Mouse (Mus musculus) intestine, postnatal 0 days (tissue): ENCODE results near the gene Papss2. TPM values are rescaled to one million over a fixed set of nuclear protein-coding genes. Genes with fewer than 3 reads are reported as not detected.

Experiments used
- ATAC-seq: fragments of 200-750 bp; cut with Nextera tagmentation; 2 replicates; pipeline ENCODE4 v1.8.0; 2017; ENCODE audit warnings: mild to moderate bottlenecking, moderate TSS enrichment, moderate library complexity
- H3K27ac ChIP-seq: fragments of 300-500 bp; sonication (generic); 2 replicates; pipeline ENCODE4 v1.5.1; 2014; ENCODE audit warnings: mild to moderate bottlenecking, low read depth, low read length, moderate library complexity
- H3K27me3 ChIP-seq: fragments of 300-500 bp; sonication (generic); replicated peaks from 2 replicates; pipeline ENCODE4 v1.6.1; 2014; ENCODE audit warnings: low read length, mixed read lengths; ENCODE audit not compliant: control insufficient read depth, insufficient read depth
- H3K36me3 ChIP-seq: fragments of 300-500 bp; sonication (generic); 2 replicates; pipeline ENCODE4 v1.6.1; 2014; ENCODE audit warnings: mild to moderate bottlenecking, moderate library complexity; ENCODE audit not compliant: control insufficient read depth, insufficient read depth
- H3K4me1 ChIP-seq: fragments of 300-500 bp; sonication (generic); replicated peaks from 2 replicates; pipeline ENCODE4 v1.6.1; 2014; ENCODE audit warnings: antibody characterized with exemption, low read length, mixed read lengths; ENCODE audit not compliant: control insufficient read depth, insufficient read depth
- H3K4me2 ChIP-seq: fragments of 300-500 bp; sonication (generic); replicated peaks from 2 replicates; pipeline ENCODE4 v1.6.1; 2014; ENCODE audit warnings: low read depth, mild to moderate bottlenecking, moderate library complexity
- H3K4me3 ChIP-seq: fragments of 300-500 bp; sonication (generic); 2 replicates; pipeline ENCODE4 v1.5.1; 2014; ENCODE audit warnings: low read depth, low read length
- H3K9ac ChIP-seq: fragments of 300-500 bp; sonication (generic); 2 replicates; pipeline ENCODE4 v1.6.1; 2014; ENCODE audit warnings: mild to moderate bottlenecking, low read depth, low read length
- H3K9me3 ChIP-seq: fragments of 300-500 bp; sonication (generic); 2 replicates; pipeline ENCODE4 v1.6.1; 2016; ENCODE audit warnings: mixed run types; ENCODE audit not compliant: control insufficient read depth
- CTCF ChIP-seq: sonication (generic); IDR thresholded peaks from 2 replicates; pipeline ENCODE4 v1.5.1; 2016; ENCODE audit warnings: low read depth, mild to moderate bottlenecking, control low read depth, antibody characterized with exemption, moderate library complexity
- WGBS: fragments of 180-500 bp; shearing (Covaris S2); extraction: QIAGEN DNeasy Blood & Tissue Kit; methylation state at CpG from one replicate; pipeline ENCODE4 v1.1.7; 2014; 5-methylcytosine and 5-hydroxymethylcytosine counted together
- polyA plus RNA-seq: library from polyadenylated mRNA; unstranded; fragments of >200 nt; fragmentation: Nextera tagmentation; extraction: Ambion mirVana; gene quantifications from 2 replicates; pipeline ENCODE4 v1.2.1, GENCODE M21; 2015

The Papss2 gene
- polyA plus RNA-seq, 1 experiment from 2014 or later = 34.7 TPM

GRCm38 (mm10) chr19:32553310-32553709 is 42.3 kb upstream of the Papss2 start:
- 75% methylated on average over 3 of the region's 3 CpGs for WGBS
- TF ChIP-seq CTCF = no peak
- H3K36me3 ChIP-seq = no peaks in the 10 kb centered on the region
- no peaks in the 10 kb centered on the region for H3K9me3 ChIP-seq
- no peak for ATAC-seq
- H3K9ac ChIP-seq = no peak overlapping the region
- H3K4me2 ChIP-seq = no peak overlapping the region
- no peaks in the 10 kb centered on the region for H3K27me3 ChIP-seq
- no peaks in the 10 kb centered on the region for H3K4me1 ChIP-seq
- no peak overlapping the region for H3K27ac ChIP-seq
- no peak overlapping the region for H3K4me3 ChIP-seq

DNA sequence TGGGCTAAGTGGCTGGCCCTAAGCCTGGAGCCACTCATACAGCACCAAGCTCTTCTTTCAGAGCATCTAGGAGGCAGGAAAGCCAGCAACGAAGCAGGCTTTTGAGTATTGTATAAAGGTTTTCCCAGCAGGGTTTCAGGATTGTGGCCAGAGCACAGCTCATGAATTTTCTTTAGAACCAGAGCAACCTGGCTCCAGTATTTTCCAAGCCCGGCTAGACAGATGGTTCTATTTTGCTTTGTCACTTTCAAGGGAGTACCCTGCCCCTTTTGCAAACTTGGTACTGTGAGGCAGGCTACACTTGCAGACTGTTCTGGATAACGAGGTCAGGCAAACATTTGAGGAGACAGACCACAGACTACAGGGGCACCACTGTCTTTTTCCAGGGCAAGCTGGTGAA is 40.3 kb upstream of the Papss2 start:
- no peaks in the 10 kb centered on the region for H3K36me3 ChIP-seq

GRCm38 (mm10) chr19:32567025-32567424 is 28.6 kb upstream of the Papss2 start:
- no peak for ATAC-seq
- H3K4me2 ChIP-seq = no peak overlapping the region
- H3K9ac ChIP-seq = no peak overlapping the region

More for the DNA sequence above, 40.3 kb upstream of the Papss2 start:
- H3K4me2 ChIP-seq = no peak overlapping the region
- no peaks in the 10 kb centered on the region for H3K27me3 ChIP-seq
- no peak for ATAC-seq
- H3K9me3 ChIP-seq = no peaks in the 10 kb centered on the region
- TF ChIP-seq CTCF = no peak
- H3K27ac ChIP-seq = no peak overlapping the region
- WGBS = 38% methylated on average over 3 of the region's 3 CpGs
- no peaks in the 10 kb centered on the region for H3K4me1 ChIP-seq
- no peak overlapping the region for H3K4me3 ChIP-seq
- H3K9ac ChIP-seq = no peak overlapping the region

GRCm38 (mm10) chr19:32567447-32567846 is 28.1 kb upstream of the Papss2 start:
- Histone ChIP-seq H3K4me2 (no peak overlapping the region), H3K27ac (no peak overlapping the region), H3K9ac (no peak overlapping the region), H3K9me3 (no peaks in the 10 kb centered on the region), H3K4me3 (no peak overlapping the region), H3K36me3 (no peaks in the 10 kb centered on the region), H3K27me3 (no peaks in the 10 kb centered on the region), H3K4me1 (no peaks in the 10 kb centered on the region; the same call in 1 of the 2 replicates)
- TF ChIP-seq CTCF = no peak
- 76% methylated on average over 5 of the region's 5 CpGs for WGBS
- no peak for ATAC-seq

More at GRCm38 (mm10) chr19:32567025-32567424, 28.6 kb upstream of the Papss2 start:
- no peak overlapping the region for H3K4me3 ChIP-seq
- 48% methylated on average over 8 of the region's 8 CpGs for WGBS
- H3K4me1 ChIP-seq = no peaks in the 10 kb centered on the region; the same call in 1 of the 2 replicates
- H3K9me3 ChIP-seq = no peaks in the 10 kb centered on the region
- no peak for TF ChIP-seq CTCF
- H3K36me3 ChIP-seq = no peaks in the 10 kb centered on the region
- H3K27me3 ChIP-seq = no peaks in the 10 kb centered on the region
- H3K27ac ChIP-seq = no peak overlapping the region

DNA sequence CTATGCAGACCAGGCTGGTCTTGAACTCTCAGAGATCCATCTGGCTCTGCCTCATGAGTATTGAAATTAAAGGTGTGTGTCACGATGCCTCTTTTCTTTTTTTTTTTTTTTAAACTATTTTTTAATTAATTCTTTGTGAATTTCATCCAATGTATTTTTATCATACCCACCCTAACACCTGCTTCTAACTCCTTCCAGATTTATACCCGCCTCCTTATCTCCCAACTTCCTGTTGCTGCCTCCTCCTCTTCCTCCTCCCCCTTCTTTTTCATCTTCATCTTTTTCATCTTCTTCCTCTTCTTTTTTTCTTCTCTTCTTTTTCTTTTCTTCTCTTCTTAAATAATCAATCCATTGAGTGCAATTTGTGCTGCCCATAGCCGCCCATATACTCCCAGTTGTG is 27.1 kb upstream of the Papss2 start:
- TF ChIP-seq CTCF = no peak
- no peaks in the 10 kb centered on the region for H3K27me3 ChIP-seq

DNA sequence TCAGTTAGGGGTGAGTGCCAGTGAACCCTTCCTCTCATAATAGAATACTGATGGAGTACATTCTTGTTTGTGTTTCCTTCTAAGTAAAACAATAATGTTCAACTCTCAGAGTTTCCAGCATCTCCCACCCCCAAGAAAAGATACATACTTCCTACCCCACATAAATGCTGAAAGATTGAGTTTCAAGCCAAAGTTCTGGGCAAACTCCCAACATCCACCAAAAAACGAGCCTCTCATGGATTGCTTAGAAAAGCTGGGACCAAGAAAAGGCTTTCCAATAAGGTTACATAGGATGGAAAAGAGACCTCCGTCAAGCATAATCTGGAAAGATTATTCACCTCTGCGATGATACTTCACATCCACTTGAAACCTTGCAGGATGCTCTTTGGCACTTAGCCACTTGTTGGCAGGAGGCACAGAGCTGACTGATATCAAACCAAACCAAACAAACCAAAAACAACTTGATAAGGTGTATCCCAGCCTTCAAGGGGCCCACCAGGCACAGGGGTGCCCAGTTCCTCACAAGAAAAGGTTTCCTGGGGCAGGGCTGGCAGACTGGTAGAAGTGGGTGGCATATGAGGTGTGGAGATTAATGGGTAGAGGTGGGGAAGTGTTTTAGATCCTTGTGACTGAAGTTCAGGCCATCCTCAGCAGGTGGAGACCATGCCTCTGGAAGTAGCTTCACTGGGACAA is 26.5 kb upstream of the Papss2 start:
- H3K27me3 ChIP-seq = no peaks in the 10 kb centered on the region
- 81% methylated on average over 3 of the region's 3 CpGs for WGBS
- H3K9ac ChIP-seq = no peak overlapping the region
- no peak for ATAC-seq
- no peaks in the 10 kb centered on the region for H3K9me3 ChIP-seq
- H3K27ac ChIP-seq = no peak overlapping the region
- H3K4me2 ChIP-seq = no peak overlapping the region
- no peaks in the 10 kb centered on the region for H3K36me3 ChIP-seq
- H3K4me3 ChIP-seq = no peak overlapping the region
- no peak for TF ChIP-seq CTCF
- no peaks in the 10 kb centered on the region; the same call in 1 of the 2 replicates for H3K4me1 ChIP-seq

More for the DNA sequence above, 27.1 kb upstream of the Papss2 start:
- H3K27ac ChIP-seq = no peak overlapping the region
- H3K36me3 ChIP-seq = no peaks in the 10 kb centered on the region
- no peaks in the 10 kb centered on the region; the same call in 1 of the 2 replicates for H3K4me1 ChIP-seq
- WGBS = 95% methylated on average over 3 of the region's 3 CpGs
- no peak overlapping the region for H3K9ac ChIP-seq
- no peak overlapping the region for H3K4me3 ChIP-seq
- no peak for ATAC-seq
- H3K4me2 ChIP-seq = no peak overlapping the region
- no peaks in the 10 kb centered on the region for H3K9me3 ChIP-seq

DNA sequence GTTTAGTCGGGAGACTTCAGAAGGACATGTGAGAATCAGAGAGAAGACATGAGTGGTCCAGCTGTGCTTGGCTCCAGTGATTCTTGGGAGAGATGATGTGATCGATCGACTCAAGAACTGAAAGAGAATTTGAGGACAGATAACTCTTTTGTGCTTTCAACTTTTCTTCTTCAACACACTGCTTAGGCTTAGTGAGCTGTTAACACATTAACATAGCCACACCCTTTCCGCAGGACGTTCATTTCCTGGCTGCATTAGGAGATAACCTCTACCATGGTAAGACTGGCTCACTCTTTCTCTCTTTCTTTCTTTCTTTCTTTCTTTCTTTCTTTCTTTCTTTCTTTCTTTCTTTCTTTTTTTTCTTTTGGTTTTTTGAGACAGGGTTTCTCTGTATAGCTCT is 25.9 kb upstream of the Papss2 start:
- ATAC-seq = no peak
- Histone ChIP-seq H3K4me1 (no peaks in the 10 kb centered on the region; the same call in 1 of the 2 replicates), H3K27ac (no peak overlapping the region), H3K9me3 (no peaks in the 10 kb centered on the region), H3K4me2 (no peak overlapping the region), H3K27me3 (no peaks in the 10 kb centered on the region), H3K4me3 (no peak overlapping the region), H3K9ac (no peak overlapping the region), H3K36me3 (no peaks in the 10 kb centered on the region)
- WGBS = 67% methylated on average over 5 of the region's 5 CpGs
- TF ChIP-seq CTCF = no peak
